Mouse (Mus musculus): ENCODE measurements around the gene Pmf1.
"Not testable (repeated sequence)": the region's sequence is repeated elsewhere in the genome, so short reads cannot be mapped to it uniquely, and the experiment has no call there.

- not testable (repeated sequence) for TF ChIP-seq CTCF, EP300 (IDR thresholded peaks at IDR 0.05)
Observed at GRCm38 (mm10) chr3:88372643-88373042, 37.5 kb downstream of the Pmf1 start, which contains the start of gene Bglap3.
